Mouse (Mus musculus) embryonic fibroblast, embryonic 13.5 days (primary cell): ENCODE measurements around the gene Iqschfp. TPM values are rescaled to one million over a fixed set of nuclear protein-coding genes. Genes with fewer than 3 reads are reported as not detected.
A peak's percentile ranks its signal among the peaks of the same experiment; 100 is the strongest.

ENCODE experiments used
- H3K27ac ChIP-seq: 2 replicates; pipeline ENCODE4 v1.5.1; 2012; ENCODE audit warnings: low read length, control low read depth, inconsistent platforms; ENCODE audit not compliant: insufficient read depth
- H3K4me1 ChIP-seq: 2 replicates; pipeline ENCODE4 v1.6.1; 2011; ENCODE audit warnings: low read length; ENCODE audit not compliant: control insufficient read depth, insufficient read depth
- H3K4me3 ChIP-seq: 2 replicates; pipeline ENCODE4 v1.5.1; 2011; ENCODE audit warnings: mild to moderate bottlenecking, control low read depth, low read length; ENCODE audit not compliant: insufficient read depth
- CTCF ChIP-seq: IDR thresholded peaks from 2 replicates; pipeline ENCODE4 v1.5.1; 2011; ENCODE audit warnings: mild to moderate bottlenecking, control low read depth, low read length, moderate library complexity, borderline replicate concordance; ENCODE audit not compliant: insufficient read depth
- POLR2A ChIP-seq: IDR thresholded peaks from 2 replicates; pipeline ENCODE4 v1.6.1; 2011; ENCODE audit warnings: low read depth, mild to moderate bottlenecking, control low read depth, low read length, moderate library complexity
- polyA plus RNA-seq: library from polyadenylated mRNA; stranded (reverse); fragments of >200 nt; gene quantifications from 2 replicates; pipeline ENCODE4 v1.2.4, GENCODE M21; 2011; ENCODE audit warnings: low read depth; ENCODE audit not compliant: missing spikeins, insufficient read length

The Iqschfp gene
- polyA plus RNA-seq, 1 experiment = not detected

DNA sequence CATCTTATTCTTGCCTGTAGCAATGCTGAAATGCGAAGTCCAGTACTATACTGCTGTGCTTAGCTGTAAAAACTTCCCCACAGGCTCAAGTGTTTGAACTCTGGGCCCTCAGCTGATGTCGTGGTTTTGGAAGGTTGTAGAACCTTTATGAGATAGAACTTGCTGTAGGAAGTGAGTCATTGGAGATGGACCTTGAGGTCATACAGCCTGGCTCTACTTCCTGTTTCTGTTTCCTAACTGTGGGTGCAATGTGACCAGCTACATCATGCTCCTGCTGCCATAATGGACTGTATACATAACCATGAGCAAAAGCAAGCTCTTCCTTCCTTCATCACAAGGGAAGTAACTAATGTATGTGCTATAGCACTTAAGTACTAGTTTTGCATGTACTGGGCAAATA is 556.4 kb downstream of the Iqschfp start:
- Histone ChIP-seq H3K27ac (no peak overlapping the region), H3K4me1 (peaks cover 3% of the 10 kb centered on the region; the same call in 1 of the 2 replicates), H3K4me3 (no peak overlapping the region)
- TF ChIP-seq CTCF = no peak
- no peak for TF ChIP-seq POLR2A

DNA sequence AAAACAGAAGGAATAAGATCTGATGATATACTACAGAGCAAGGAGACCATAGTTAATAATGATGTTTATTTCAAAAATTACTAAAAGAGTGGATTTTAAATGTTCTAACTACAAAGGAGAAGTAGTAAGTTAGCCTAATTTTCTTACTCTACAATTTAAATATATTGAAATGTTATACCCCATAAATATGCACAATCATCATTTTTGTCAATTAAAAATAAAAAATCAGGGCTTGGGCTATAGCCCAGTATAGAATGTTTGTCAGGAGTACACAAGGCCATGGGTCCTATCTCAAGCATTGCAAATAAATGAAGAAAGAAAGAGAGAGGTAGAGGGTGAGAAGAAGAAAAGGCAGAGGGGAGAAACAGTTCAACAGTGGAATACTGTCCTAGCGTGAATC is 559.6 kb downstream of the Iqschfp start:
- TF ChIP-seq CTCF (no peak), POLR2A (no peak)
- H3K4me1 ChIP-seq = peaks cover 3% of the 10 kb centered on the region; the same call in 1 of the 2 replicates
- H3K4me3 ChIP-seq = no peak overlapping the region
- H3K27ac ChIP-seq = no peak overlapping the region

DNA sequence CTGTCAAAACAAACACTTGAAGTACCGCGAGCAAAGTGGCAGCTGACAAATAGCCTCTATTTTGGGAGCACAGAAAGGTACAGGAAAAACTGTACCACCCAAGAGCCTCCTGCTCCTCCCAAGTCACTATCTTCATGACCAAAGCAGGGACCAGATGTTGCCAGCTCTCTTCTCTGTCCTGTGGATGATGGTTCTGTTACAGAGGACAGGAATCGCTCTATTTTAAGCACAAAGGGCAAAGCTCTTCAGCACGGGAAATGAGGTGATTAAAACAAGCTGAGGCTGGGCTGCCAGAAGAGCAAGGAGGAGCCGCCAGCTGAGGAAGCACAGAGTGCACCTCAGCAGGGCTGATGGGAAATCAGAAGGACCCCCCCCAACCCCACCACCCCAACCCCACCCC is 561.2 kb downstream of the Iqschfp start:
- TF ChIP-seq CTCF (no peak), POLR2A (no peak)
- H3K4me1 ChIP-seq = peaks cover 3% of the 10 kb centered on the region; the same call in 1 of the 2 replicates
- no peak overlapping the region for H3K27ac ChIP-seq
- H3K4me3 ChIP-seq = no peak overlapping the region

DNA sequence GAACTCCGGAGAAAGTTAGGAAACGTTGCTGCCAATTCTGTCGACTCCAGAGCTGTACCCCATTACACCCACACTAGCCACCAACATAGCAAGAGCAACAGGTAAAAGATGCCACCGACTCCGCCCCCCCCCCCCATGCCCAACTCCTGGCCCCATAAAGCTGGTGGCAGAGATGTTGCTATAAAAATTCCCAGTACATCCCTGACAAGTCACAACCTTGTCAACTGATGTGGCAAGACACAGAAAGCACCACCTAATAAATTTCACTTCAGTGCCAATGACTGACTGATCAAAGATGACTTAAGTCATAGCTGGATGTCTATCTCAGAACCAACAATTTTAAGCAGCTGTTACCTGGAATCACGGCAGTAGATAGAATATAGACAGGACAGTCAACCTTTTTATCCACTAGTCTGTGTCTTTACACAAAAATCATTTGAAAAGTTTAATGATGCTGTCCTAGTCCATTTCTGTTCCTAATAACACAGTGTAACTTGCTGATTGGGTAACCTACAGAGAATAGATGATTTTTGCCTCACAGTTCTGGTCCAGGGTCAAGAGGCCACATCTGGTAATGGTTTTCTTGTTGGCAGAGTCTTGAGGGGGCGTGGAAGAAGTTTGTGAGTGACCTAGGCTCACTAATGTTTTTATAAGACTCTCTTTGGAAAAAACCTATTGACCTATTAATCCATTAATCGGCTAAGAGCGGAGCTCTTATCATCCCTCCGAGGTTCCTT is 561.9 kb downstream of the Iqschfp start:
- TF ChIP-seq CTCF = no peak
- TF ChIP-seq POLR2A = no peak
- no peak overlapping the region for H3K4me3 ChIP-seq
- H3K4me1 ChIP-seq = peaks cover 3% of the 10 kb centered on the region; the same call in 1 of the 2 replicates
- no peak overlapping the region for H3K27ac ChIP-seq

DNA sequence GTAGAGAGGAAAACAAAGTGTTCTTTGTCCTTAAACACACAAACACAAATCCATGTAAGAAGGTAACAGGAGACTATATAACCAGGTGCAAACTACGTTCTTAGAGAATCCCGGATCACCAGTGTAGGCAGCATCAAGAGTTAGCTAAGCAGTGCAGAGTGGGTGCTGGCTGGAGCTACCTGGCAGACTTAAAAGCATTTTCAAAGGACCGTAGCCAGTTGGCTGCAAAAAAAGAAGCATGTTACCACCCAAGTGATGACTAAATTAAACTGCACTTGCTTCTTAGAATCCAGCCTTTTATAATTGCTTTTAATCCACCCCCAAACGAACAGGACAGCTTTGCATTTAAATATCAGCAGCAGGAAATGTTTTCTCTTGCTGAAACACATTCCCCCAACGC is 574.6 kb downstream of the Iqschfp start:
- peaks cover 15% of the 10 kb centered on the region for H3K4me1 ChIP-seq
- no peak overlapping the region for H3K27ac ChIP-seq
- TF ChIP-seq POLR2A (no peak), CTCF (no peak)
- H3K4me3 ChIP-seq = no peak overlapping the region

DNA sequence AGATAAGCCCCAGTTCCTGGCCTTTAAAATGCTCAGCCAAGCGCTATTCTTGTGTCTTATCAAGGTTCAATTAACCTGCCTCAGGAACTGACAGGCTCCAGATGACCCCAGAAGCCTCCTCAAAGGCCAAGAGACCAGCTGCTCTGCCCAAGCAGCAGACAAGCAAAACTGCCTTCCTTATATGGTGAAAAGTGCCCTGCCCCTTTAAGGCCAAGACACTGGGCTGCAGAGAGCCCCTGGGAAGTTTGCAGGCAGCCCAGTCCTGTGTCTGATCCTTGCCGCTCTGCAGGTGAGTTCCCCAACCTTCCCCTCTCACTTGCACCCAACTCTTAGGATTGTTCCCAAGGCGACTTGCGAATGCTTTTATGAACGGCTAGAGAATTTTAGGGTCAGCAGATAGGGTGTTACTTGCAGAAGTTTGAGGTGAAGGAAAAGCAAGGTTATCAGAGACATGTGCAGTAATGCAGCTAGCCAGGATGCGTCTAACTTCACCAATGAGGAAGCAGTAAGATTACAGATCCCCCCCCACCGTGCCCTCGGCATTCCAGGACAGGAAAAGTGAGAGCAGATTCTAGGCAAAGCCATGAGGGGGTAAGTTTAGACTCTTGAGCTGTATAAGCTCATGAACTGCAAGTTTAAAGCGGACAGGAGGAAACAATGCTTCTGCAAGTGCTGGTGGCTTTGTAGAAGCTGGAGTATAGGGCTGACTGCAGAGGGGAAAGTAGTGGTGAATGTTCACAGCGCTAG is 576.1 kb downstream of the Iqschfp start:
- TF ChIP-seq POLR2A (no peak), CTCF (no peak)
- Histone ChIP-seq H3K4me1 (peaks cover 15% of the 10 kb centered on the region), H3K27ac (peak overlapping the region; percentile 98), H3K4me3 (peak overlapping the region; percentile 46)

DNA sequence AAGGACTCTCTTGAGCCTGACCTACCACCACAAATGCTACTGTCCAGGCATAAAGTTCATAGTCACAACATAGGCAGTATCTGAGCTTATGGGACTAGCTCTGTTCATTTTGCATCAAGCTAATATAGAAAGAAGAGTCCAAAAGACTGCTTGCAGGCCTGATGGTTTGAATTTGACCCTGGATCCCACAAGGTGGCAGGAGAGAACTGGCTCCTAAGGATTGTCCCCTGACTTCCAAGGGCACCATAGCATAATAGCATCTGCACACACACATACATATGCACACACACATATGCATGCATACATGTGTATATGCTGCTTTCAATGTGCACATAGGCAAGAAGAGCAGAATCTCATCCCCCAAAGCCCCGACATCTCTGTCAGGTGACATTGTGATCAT is 577.6 kb downstream of the Iqschfp start:
- Histone ChIP-seq H3K4me3 (no peak overlapping the region), H3K27ac (peak overlapping the region; percentile 98), H3K4me1 (peaks cover 15% of the 10 kb centered on the region)
- no peak for TF ChIP-seq CTCF
- 0 out of 2 replicates have a peak, but pooled peaks have one; percentile 23 for TF ChIP-seq POLR2A

DNA sequence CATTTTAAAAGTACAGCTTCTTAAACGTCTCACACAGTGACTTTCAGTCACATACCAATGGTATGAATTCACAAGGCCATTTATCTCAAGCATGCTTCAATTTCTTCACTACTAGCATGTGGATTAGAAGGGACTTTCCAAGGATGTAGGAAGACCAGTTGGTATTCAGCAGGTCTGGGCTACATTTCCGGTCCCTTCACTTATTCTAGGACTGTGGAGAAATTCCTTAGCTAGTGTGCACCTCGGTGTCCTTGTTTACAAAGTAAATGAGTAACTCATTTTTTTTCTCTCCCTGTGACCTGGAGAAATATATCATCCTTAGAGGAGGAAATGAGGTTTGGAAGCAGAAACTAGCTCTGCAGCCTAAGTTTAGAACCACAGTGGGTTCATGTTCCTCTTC is 578.0 kb downstream of the Iqschfp start:
- peak overlapping the region; percentile 98 for H3K27ac ChIP-seq
- no peak for TF ChIP-seq CTCF
- no peak for TF ChIP-seq POLR2A
- no peak overlapping the region for H3K4me3 ChIP-seq
- H3K4me1 ChIP-seq = peaks cover 15% of the 10 kb centered on the region

DNA sequence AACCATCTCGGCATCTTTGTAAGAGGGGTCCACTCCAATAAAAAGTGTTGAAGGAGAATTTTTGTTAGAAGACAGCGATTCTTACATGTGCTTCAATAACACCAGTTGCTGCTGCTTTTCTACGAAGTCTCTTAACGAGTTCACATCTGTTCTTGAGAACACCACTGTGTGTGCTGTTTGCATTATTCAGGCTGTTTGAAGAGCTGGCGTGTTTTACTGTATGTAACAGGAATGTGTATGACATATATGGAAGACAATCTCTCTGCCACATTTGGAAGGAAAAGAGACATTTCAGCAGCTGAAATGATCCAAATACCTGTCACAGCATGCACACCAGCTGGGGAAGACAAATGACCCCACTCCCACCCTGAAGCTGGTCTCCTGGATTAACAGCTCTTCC is 578.6 kb downstream of the Iqschfp start:
- TF ChIP-seq CTCF (no peak), POLR2A (no peak)
- Histone ChIP-seq H3K4me1 (peaks cover 15% of the 10 kb centered on the region), H3K27ac (peak overlapping the region; percentile 98), H3K4me3 (no peak overlapping the region)

DNA sequence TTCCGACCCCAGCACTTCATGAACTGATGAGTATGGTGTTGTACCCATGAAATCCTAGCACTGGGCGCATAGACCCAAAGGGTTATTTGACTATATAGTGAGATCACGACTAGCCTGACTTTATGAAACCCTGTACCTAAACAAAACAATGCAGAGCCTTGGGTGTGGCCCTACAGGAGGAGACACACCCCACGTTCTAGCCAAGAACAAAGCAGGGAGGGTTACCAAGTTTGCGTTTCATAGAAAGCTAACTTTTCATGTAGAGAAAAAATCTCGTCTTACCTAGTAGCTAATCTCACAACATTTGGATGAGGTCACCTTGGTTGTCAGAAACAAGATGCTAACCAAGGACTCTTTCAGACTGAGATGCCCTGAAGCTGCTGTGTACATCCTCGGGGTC is 584.3 kb downstream of the Iqschfp start:
- TF ChIP-seq CTCF (no peak), POLR2A (no peak)
- Histone ChIP-seq H3K27ac (no peak overlapping the region), H3K4me3 (no peak overlapping the region), H3K4me1 (peaks cover 6% of the 10 kb centered on the region; the same call in 1 of the 2 replicates)
